Mouse (Mus musculus) mature B cell (primary cell): Measurements from ENCODE around the gene Nup153.

ENCODE experiments used
- in situ Hi-C: fragments of 300-500 bp; cut with MboI; formaldehyde crosslinking; loops from 2 replicates; pipeline ENCODE4 v1.14.3; 2019

Gene Nup153

DNA sequence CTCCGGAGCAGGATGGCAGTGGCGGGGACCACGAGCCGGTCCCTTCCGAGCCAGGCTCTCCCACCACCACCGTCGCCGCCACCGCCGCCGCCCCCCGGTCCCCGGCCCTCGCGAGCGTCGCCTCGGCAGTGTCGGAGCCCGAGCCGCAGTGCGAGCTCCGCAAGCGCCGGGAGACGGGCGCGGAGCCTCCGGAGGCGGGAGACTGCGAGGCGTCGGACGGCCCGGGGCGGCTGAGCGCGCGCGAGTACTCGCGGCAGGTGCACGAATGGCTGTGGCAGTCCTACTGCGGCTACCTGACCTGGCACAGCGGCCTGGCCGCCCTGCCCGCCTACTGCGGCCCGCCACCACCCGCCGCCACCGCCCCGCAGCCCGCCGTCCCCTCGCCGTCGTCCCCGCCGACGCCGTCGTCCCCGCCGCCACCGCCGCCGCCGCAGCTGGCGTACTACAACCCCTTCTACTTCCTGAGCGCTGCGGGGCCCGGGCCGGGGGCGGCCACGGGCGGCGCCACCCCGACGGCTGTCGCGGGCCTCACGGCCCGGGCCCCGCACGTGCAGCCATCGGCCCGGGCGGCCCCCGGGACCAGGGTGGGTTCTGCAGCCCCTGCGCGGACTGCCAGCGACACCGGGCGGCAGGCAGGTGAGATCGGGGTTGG, 58.0 kb downstream of the Nup153 start:
- in situ Hi-C loops = loop anchor here (10.0 kb wide), 1 partner anchor 355 kb away; no protein-coding TSS in a partner anchor

DNA sequence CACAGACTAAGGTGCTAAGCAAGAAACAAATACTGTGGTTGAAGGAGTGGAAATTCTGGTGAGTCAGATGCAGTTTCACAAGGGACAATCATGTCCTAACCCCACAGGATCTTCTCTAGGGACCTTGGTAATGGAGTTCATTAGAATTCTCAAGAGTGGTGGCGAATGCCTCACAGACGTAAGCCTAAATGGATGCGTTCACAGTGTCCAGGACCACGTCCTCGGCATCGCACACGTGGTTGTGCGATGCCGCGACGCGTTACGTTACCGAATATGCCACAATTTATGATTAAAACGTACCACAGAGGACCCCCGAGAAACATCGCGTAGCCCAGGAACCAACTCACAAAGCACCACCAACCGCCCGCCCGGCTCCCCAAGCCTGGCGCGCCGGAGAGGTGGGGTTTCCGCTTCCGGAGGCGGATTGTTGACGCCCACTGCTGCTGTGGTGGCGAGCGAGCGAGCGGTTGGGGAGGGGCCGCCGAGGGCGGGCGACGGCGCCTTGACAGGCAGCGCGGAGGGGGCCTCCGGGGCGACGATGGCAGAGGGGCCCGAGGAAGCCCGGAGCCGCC, 58.6 kb downstream of the Nup153 start, which contains the start of gene Fam8a1:
Gene Fam8a1 (plus strand): TSS at position 475 of the 572 bp plus-strand sequence.
- in situ Hi-C loops = loop anchor here (10.0 kb wide), 1 partner anchor 354 kb away; no protein-coding TSS in a partner anchor

- in situ Hi-C loops = loop anchor here (10.0 kb wide), 1 partner anchor 349 kb away; no protein-coding TSS in a partner anchor
Observed at GRCm38 (mm10) chr13:46663461-46663964, 64.2 kb downstream of the Nup153 start.

- in situ Hi-C loops = no loop called here
Observed at GRCm38 (mm10) chr13:46659211-46659610, 68.5 kb downstream of the Nup153 start.

- in situ Hi-C loops = no loop called here
Observed at GRCm38 (mm10) chr13:46654566-46654965, 73.2 kb downstream of the Nup153 start.

DNA sequence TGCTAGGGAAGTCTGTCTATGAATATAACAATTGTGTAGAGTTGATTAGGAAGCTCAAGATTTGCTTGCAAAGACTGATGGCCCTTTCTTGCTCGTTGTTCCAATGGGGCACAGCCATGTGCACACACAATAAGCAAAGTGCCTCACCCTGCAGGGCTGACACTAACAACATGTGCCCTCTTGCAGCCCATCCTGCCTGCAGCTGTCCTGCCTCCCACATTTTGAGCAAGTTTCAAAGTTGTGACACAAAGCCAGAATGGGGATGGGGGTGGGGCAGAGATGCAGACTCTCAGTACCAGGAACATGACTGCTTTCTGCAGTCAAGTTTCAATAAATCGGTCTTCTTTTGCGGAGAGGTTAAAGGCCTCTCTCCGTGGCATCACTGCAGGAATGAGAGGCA, 74.1 kb downstream of the Nup153 start:
- in situ Hi-C loops = no loop called here

GRCm38 (mm10) chr13:46652671-46653070, 75.1 kb downstream of the Nup153 start:
- in situ Hi-C loops = no loop called here

GRCm38 (mm10) chr13:46651853-46652252, 75.9 kb downstream of the Nup153 start:
- in situ Hi-C loops = no loop called here

DNA sequence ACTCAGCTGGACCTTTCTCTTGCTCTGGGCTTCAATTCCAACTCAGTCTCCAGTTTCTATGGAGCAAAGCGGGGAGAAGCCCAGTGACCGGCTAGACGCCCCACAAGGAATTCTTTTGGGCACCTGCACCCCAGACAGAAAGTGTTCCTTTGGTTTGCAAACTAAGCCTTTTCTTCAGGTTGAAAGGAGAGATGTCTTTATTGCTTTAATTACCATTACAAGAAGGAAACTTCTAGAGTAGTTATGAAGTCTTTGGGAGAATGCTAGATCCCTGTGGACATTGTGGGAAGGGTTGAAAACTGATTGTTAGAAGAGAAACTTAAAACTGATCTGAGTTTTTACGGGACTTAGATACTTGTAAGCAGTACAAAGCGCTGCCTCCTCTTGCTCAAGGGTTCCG, 82.3 kb downstream of the Nup153 start:
- in situ Hi-C loops = no loop called here

- in situ Hi-C loops = no loop called here
Observed at GRCm38 (mm10) chr13:46644175-46644574, 83.6 kb downstream of the Nup153 start.

- in situ Hi-C loops = no loop called here
Observed at GRCm38 (mm10) chr13:46642318-46642717, 85.4 kb downstream of the Nup153 start.

DNA sequence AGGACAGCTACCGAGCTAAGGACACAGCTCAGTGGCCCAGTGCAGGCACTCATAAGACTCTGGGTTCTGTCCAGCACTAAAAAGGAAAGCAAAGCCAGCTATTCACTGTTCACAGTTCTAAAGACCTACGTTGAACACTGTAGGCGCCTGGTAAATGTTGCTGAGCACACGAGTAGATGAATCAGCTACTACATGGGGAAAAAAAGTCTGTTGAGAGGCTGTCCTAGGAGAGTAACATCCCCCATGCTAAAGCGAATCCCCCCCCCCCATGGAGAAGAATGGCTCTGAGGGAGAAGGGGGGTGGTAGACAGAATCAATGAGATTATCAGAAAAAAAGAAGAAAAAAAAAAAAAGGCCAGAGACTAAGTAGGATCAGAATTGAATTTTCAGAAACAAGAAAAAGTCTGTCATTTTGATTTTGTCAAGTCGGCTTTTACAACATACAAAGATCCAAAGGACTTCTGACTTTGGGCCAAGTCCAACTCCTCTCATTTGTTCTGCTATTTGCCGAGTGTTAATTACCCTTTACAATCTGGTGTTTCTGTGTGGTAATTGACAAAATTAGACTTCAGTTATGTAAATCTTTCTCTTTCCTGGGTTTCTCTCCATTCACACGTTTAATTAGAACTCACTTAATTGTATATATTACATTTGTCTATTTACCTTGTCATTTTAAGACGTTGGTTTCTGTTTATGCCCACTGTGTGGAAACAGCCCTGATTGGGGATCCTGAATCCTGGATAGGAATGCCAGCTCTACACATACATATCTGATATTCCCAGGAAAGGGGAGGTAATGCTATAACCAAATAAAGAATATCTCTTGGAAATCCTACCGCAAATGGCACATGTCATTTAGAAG, 86.9 kb downstream of the Nup153 start:
- in situ Hi-C loops = no loop called here

- in situ Hi-C loops = no loop called here
Observed at GRCm38 (mm10) chr13:46634133-46634488, 93.6 kb downstream of the Nup153 start.

DNA sequence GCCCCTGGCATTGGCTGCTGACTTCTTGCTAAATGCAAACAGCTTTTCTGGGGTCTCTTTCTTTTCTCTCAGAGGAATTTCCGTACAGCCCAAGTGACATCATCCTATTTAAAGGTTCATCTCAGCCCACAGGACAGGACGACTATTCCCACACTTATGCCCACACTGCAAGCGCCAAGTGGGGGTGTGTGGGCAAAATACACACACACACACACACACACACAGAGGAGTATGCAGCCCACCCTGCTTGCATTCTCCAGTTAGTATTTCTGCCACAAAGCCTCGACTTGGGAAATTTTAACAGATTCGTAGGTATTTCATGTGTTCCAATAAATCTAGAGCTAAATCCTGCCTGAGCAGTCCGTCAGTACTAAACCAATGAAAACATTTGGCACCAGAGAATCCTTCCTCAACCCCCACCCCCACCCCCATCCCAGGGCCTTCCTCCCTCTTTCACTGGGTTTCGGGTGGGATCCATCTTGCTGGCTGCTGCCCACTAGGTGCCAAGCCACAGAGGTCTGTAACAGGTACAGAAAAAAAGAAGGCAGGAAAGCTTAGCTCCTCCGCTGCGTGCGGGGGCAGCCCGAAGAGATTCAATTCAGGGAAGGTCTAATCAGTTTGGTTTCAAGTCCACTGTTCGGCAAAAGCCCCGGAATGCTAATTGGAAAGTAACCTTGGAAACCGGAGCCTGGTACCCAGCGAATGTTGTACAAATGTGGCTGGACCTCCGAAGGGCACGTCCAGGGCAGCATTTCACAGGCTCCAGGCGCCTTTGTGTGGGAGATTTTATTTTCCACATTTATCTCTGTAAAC, 94.2 kb downstream of the Nup153 start:
- in situ Hi-C loops = no loop called here

DNA sequence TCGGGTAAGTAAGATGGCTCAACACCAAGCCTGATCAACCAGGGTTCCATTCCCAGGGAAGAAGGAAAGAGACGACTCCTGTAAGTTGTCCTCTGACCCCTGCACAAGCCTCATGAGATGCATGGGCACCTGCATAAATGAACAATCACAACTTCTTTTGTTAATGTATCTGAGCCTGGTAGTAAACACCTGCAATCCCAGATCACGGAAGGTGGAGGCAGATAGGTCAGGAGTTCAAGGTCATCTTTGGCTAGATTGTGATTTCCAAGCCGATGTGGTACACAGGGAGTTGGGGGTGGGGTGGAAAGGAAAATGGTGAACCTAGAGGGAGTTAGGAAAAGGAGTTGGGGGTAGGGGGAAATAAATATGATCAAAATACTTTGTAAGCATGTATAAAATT, 94.9 kb downstream of the Nup153 start:
- in situ Hi-C loops = no loop called here
